Mouse (Mus musculus): ENCODE results near the gene Mettl17. TPM values are rescaled to one million over a fixed set of nuclear protein-coding genes. Genes with fewer than 3 reads are reported as not detected.

Gene Mettl17
- polyA plus RNA-seq, 1 experiment from 2014 or later: 58.9 TPM

- 94% methylated on average over 9 of the region's 9 CpGs for WGBS
- DNase-seq (ENCODE audit: low spot score) (no peak), ATAC-seq (ENCODE audit: insufficient read depth, low FRiP score, low TSS enrichment) (no peak)
Measured at GRCm38 (mm10) chr14:51892191-51892939, 7.7 kb downstream of the Mettl17 start, which contains the start of gene Slc39a2. Slc39a2 (plus strand) TSS chr14:51892889.

DNA sequence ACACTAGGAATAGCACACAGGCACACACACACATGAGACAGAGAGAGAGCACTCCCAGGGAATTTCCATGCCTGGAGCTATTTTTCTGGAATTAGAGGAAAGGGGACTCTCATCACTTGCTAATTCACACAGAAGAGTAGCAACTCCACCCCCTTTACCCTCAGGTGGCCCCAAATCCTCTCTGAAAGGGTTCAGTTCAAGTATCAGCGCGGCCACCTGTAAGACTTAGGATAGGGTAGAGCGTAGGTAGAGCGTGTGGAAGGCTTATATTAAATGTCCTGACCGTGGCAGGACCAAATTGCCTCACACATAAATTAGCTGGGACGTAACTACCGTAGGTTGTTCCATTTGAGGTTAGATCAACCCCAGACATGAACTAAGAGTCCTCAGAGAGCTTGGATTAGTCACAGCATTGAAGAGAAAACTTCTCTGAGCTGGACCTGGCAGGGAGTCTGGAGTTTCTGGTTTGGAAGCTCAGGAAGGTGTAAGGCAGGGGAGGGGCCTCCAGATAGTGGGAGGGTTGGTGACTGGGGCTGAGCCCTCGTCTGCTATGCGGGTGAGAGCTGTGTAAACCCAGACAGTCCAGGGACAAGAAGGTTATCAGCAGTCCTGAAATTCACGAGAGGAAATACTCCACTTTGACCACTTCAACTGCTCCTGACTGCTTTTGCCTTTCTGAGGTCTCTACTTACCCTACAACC is 8.6 kb downstream of the Mettl17 start:
- no peak overlapping the region for H3K4me3 ChIP-seq (ENCODE audit: low read depth, low read length)
- DNase-seq (ENCODE audit: low spot score) (no peak), ATAC-seq (ENCODE audit: insufficient read depth, low FRiP score, low TSS enrichment) (no peak)
- H3K9ac ChIP-seq (ENCODE audit: low read length): no peak overlapping the region
- peaks cover 15% of the 10 kb centered on the region for H3K36me3 ChIP-seq (ENCODE audit: control insufficient read depth, insufficient read depth, low read length)
- 32% methylated on average over 10 of the region's 10 CpGs for WGBS
- no peaks in the 10 kb centered on the region for H3K4me1 ChIP-seq (ENCODE audit: control insufficient read depth, insufficient read depth, low read length)
- H3K4me2 ChIP-seq (ENCODE audit: low read depth): no peak overlapping the region
- no peak overlapping the region for H3K27ac ChIP-seq (ENCODE audit: low read depth, low read length)
- no peaks in the 10 kb centered on the region for H3K9me3 ChIP-seq (ENCODE audit: control insufficient read depth, low read length)
- no peaks in the 10 kb centered on the region for H3K27me3 ChIP-seq (ENCODE audit: control insufficient read depth, insufficient read depth, low read length)

More at GRCm38 (mm10) chr14:51892191-51892939, 7.7 kb downstream of the Mettl17 start, which contains the start of gene Slc39a2:
- H3K4me2 ChIP-seq (ENCODE audit: low read depth): no peak within 1 kb of the TSS
- H3K4me3 ChIP-seq (ENCODE audit: low read depth, low read length): no peak within 1 kb of the TSS
- no peak within 1 kb of the TSS for H3K27ac ChIP-seq (ENCODE audit: low read depth, low read length)
- no peaks in the 10 kb centered on the region for H3K27me3 ChIP-seq (ENCODE audit: control insufficient read depth, insufficient read depth, low read length)
- H3K36me3 ChIP-seq (ENCODE audit: control insufficient read depth, insufficient read depth, low read length): peaks cover 18% of the 10 kb centered on the region
- H3K4me1 ChIP-seq (ENCODE audit: control insufficient read depth, insufficient read depth, low read length): no peaks in the 10 kb centered on the region
- no peak within 1 kb of the TSS for H3K9ac ChIP-seq (ENCODE audit: low read length)
- H3K9me3 ChIP-seq (ENCODE audit: control insufficient read depth, low read length): no peaks in the 10 kb centered on the region

- WGBS: 62% methylated on average over 3 of the region's 3 CpGs
- no peaks in the 10 kb centered on the region for H3K9me3 ChIP-seq (ENCODE audit: control insufficient read depth, low read length)
- no peaks in the 10 kb centered on the region for H3K27me3 ChIP-seq (ENCODE audit: control insufficient read depth, insufficient read depth, low read length)
- H3K36me3 ChIP-seq (ENCODE audit: control insufficient read depth, insufficient read depth, low read length): peaks cover 15% of the 10 kb centered on the region
- no peak overlapping the region for H3K4me3 ChIP-seq (ENCODE audit: low read depth, low read length)
- DNase-seq (ENCODE audit: low spot score) (no peak), ATAC-seq (ENCODE audit: insufficient read depth, low FRiP score, low TSS enrichment) (no peak)
- H3K9ac ChIP-seq (ENCODE audit: low read length): no peak overlapping the region
- no peak overlapping the region for H3K4me2 ChIP-seq (ENCODE audit: low read depth)
- no peak overlapping the region for H3K27ac ChIP-seq (ENCODE audit: low read depth, low read length)
- H3K4me1 ChIP-seq (ENCODE audit: control insufficient read depth, insufficient read depth, low read length): no peaks in the 10 kb centered on the region
Measured at GRCm38 (mm10) chr14:51893809-51894208, 9.2 kb downstream of the Mettl17 start.

- no peak for ATAC-seq (ENCODE audit: insufficient read depth, low FRiP score, low TSS enrichment)
- no peak overlapping the region for H3K9ac ChIP-seq (ENCODE audit: low read length)
- H3K4me3 ChIP-seq (ENCODE audit: low read depth, low read length): no peak overlapping the region
- H3K27ac ChIP-seq (ENCODE audit: low read depth, low read length): no peak overlapping the region
- no peaks in the 10 kb centered on the region for H3K27me3 ChIP-seq (ENCODE audit: control insufficient read depth, insufficient read depth, low read length)
- no peaks in the 10 kb centered on the region for H3K9me3 ChIP-seq (ENCODE audit: control insufficient read depth, low read length)
- no peak overlapping the region for H3K4me2 ChIP-seq (ENCODE audit: low read depth)
- H3K36me3 ChIP-seq (ENCODE audit: control insufficient read depth, insufficient read depth, low read length): peaks cover 10% of the 10 kb centered on the region
- 79% methylated on average over 14 of the region's 14 CpGs for WGBS
- no peak for DNase-seq (ENCODE audit: low spot score)
- no peaks in the 10 kb centered on the region for H3K4me1 ChIP-seq (ENCODE audit: control insufficient read depth, insufficient read depth, low read length)
Measured at GRCm38 (mm10) chr14:51895071-51895470, 10.4 kb downstream of the Mettl17 start.

- WGBS: 88% methylated on average over 6 of the region's 6 CpGs
- no peak for ATAC-seq (ENCODE audit: insufficient read depth, low FRiP score, low TSS enrichment)
- H3K4me3 ChIP-seq (ENCODE audit: low read depth, low read length): no peak overlapping the region
Measured at GRCm38 (mm10) chr14:51896019-51896418, 11.4 kb downstream of the Mettl17 start.

GRCm38 (mm10) chr14:51896539-51897170 is 12.0 kb downstream of the Mettl17 start:
- Histone ChIP-seq H3K9me3 (ENCODE audit: control insufficient read depth, low read length) (no peaks in the 10 kb centered on the region), H3K4me2 (ENCODE audit: low read depth) (no peak overlapping the region), H3K27ac (ENCODE audit: low read depth, low read length) (no peak overlapping the region), H3K36me3 (ENCODE audit: control insufficient read depth, insufficient read depth, low read length) (no peaks in the 10 kb centered on the region), H3K4me1 (ENCODE audit: control insufficient read depth, insufficient read depth, low read length) (no peaks in the 10 kb centered on the region), H3K9ac (ENCODE audit: low read length) (no peak overlapping the region), H3K27me3 (ENCODE audit: control insufficient read depth, insufficient read depth, low read length) (no peaks in the 10 kb centered on the region), H3K4me3 (ENCODE audit: low read depth, low read length) (no peak overlapping the region)
- 87% methylated on average over 8 of the region's 8 CpGs for WGBS
- ATAC-seq (ENCODE audit: insufficient read depth, low FRiP score, low TSS enrichment) (no peak), DNase-seq (ENCODE audit: low spot score) (no peak)

More at GRCm38 (mm10) chr14:51896019-51896418, 11.4 kb downstream of the Mettl17 start:
- H3K9ac ChIP-seq (ENCODE audit: low read length): no peak overlapping the region
- H3K36me3 ChIP-seq (ENCODE audit: control insufficient read depth, insufficient read depth, low read length): peaks cover 3% of the 10 kb centered on the region; the same call in 1 of the 2 replicates
- no peaks in the 10 kb centered on the region for H3K9me3 ChIP-seq (ENCODE audit: control insufficient read depth, low read length)
- DNase-seq (ENCODE audit: low spot score): no peak
- no peaks in the 10 kb centered on the region for H3K4me1 ChIP-seq (ENCODE audit: control insufficient read depth, insufficient read depth, low read length)
- no peak overlapping the region for H3K4me2 ChIP-seq (ENCODE audit: low read depth)
- H3K27ac ChIP-seq (ENCODE audit: low read depth, low read length): no peak overlapping the region
- no peaks in the 10 kb centered on the region for H3K27me3 ChIP-seq (ENCODE audit: control insufficient read depth, insufficient read depth, low read length)

DNA sequence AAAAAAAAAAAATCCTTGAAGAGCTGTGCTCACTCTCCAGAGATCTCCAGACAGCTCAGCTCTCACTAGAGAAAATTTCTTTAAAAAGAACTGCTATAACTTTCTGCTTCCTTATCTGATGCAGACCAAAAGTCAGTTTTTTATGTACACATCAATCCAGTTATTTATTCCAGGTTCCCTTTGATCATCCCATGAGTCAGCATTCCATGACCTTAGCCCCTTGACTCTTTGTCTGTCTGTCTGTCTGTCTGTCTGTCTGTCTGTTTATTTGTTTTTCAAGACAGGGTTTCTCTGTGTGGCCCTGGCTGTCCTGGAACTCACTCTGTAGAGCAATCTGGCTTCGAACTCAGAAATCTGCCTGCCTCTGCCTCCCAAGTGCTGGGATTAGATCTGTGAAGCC is 14.7 kb downstream of the Mettl17 start:
- no peaks in the 10 kb centered on the region for H3K36me3 ChIP-seq (ENCODE audit: control insufficient read depth, insufficient read depth, low read length)
- WGBS: 86% methylated on average over 1 of the region's 1 CpGs

GRCm38 (mm10) chr14:51902806-51903710 is 18.4 kb downstream of the Mettl17 start:
- H3K36me3 ChIP-seq (ENCODE audit: control insufficient read depth, insufficient read depth, low read length): no peaks in the 10 kb centered on the region
- no peaks in the 10 kb centered on the region for H3K27me3 ChIP-seq (ENCODE audit: control insufficient read depth, insufficient read depth, low read length)
- 62% methylated on average over 9 of the region's 9 CpGs for WGBS
- H3K4me1 ChIP-seq (ENCODE audit: control insufficient read depth, insufficient read depth, low read length): no peaks in the 10 kb centered on the region
- DNase-seq (ENCODE audit: low spot score) (peak; percentile 80), ATAC-seq (ENCODE audit: insufficient read depth, low FRiP score, low TSS enrichment) (peak; percentile 65; the same call in 1 of the 2 replicates)
- H3K4me3 ChIP-seq (ENCODE audit: low read depth, low read length): no peak overlapping the region
- no peak overlapping the region for H3K27ac ChIP-seq (ENCODE audit: low read depth, low read length)
- H3K9me3 ChIP-seq (ENCODE audit: control insufficient read depth, low read length): no peaks in the 10 kb centered on the region
- no peak overlapping the region for H3K4me2 ChIP-seq (ENCODE audit: low read depth)
- no peak overlapping the region for H3K9ac ChIP-seq (ENCODE audit: low read length)

More for the DNA sequence above, 14.7 kb downstream of the Mettl17 start:
- no peak overlapping the region for H3K4me2 ChIP-seq (ENCODE audit: low read depth)
- no peaks in the 10 kb centered on the region for H3K9me3 ChIP-seq (ENCODE audit: control insufficient read depth, low read length)
- no peak overlapping the region for H3K27ac ChIP-seq (ENCODE audit: low read depth, low read length)
- ATAC-seq (ENCODE audit: insufficient read depth, low FRiP score, low TSS enrichment) (no peak), DNase-seq (ENCODE audit: low spot score) (no peak)
- no peaks in the 10 kb centered on the region for H3K4me1 ChIP-seq (ENCODE audit: control insufficient read depth, insufficient read depth, low read length)
- H3K27me3 ChIP-seq (ENCODE audit: control insufficient read depth, insufficient read depth, low read length): no peaks in the 10 kb centered on the region
- no peak overlapping the region for H3K4me3 ChIP-seq (ENCODE audit: low read depth, low read length)
- H3K9ac ChIP-seq (ENCODE audit: low read length): no peak overlapping the region

Measured in neural tube, embryonic 11.5 days (tissue).